Mouse (Mus musculus): ENCODE results near the gene Gm20696.

The Gm20696 gene

DNA sequence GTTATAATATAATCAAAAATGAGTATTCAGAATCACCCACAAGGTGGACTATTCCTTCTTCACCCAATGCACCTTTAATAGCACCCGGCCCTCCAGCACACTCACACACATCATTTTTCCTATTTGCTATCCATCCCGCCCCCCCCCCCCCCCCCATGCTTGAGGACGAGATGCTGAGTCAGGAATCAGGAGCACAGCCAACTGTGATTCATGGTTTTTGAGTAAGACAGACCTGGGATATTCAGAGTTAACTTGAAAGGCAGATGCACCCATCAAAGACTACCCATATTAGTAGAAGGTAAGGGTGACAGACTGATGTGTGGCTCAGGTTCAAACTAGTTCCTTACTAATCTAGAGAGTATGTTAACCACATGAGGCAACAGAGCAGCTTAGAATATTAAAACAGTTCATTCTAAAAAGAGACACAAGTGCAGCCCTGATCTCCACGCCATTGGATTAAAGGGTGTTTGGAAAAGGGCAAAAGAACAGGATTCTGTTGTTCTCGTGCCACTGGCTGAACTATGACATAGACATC, 417.0 kb downstream of the Gm20696 start:
- DNase-seq, result no peak

DNA sequence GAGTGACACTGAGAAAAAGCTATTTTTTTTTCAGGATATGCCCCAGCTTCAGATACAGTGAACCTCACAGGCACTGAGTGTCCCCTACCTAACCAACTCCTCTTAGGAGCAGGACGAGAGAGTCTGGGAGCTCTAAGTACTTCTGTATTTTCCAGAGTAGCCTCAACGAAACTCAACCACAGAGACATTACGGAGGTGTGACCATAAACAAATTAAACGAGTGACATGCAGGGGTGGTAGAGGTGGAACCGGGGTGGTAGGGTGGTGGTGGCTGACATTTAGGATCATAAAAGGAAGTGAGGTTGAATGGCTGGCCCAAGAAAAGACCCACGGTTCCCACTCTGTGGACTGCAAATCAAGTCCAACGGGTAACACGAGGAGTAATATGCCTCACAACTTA, 418.2 kb downstream of the Gm20696 start:
- DNase-seq, result no peak

DNA sequence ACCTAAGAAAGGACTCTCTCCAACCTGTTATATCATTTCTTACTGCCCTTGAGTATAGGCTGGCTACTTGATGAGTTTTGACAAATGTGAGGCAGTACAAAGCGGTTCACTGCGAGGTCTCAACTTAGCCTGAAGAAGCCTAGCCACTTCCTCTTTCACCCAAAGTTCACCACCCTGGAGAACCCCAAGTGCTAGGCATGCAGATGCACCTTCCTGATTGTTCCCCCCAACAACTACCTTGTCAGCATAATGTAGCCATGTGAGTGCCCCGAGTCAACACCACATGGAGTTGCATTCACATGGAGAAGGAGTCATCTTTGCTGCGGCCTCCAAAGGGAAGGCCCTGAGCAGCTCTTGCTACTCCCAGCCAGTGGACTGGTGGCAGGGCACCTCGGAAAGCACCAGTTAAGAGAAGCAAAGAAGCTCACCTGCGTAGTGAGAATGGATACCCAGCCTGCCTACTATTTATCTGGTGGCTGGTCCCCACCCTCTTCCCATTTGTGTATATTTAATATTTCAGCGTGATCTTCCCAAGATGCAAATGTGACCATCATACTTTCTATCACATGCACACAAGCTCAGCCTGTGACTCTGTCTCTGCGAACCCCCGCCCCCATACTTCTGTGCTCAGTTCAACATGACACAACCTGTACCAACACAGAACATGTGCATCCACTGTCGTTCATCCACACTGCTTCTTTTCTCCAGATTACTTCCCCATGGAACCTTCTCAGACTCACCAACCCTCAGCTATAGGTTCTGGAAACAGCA, 424.8 kb downstream of the Gm20696 start:
- DNase-seq, result no peak

GRCm38 (mm10) chr6:99240764-99241163, 425.8 kb downstream of the Gm20696 start:
- no peak for DNase-seq

DNA sequence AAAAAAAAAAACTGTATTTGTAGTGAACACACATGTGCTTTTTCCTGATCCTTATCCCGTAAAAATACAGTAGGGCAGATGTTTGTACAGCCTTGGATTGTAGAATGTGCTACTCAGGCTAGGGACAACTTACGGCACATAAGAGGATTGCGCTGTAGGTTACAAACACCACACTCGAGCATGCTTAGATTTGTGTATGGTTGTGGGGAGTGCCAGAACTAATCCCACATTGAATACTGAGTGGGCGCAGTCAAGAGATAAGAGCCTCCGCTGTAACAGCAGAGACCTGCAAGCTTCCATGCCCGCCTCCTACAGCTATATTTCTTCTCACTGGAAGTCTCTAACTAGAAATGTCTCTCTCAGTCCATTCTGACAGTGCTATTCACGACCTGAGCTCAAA, 431.0 kb downstream of the Gm20696 start:
- DNase-seq, result no peak

DNA sequence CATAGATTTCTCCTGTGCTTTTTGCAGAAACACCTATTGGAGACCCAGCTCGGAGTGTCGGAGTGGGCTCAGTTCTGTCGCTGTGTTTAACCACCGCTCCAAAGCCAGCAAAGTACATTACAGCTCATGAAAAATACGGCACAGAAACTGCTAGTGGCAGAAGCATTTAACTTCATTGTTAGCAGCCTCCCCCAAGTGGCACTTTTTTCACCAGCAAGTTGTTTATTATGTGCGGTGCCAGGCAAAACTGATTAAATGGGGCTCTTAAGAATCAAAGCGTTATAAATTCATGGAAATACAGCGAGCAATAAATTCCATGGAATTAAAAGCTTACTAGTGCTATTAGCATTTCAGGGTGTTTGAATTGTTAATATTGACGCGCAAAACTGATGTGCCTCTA, 433.2 kb downstream of the Gm20696 start:
- no peak for DNase-seq

DNA sequence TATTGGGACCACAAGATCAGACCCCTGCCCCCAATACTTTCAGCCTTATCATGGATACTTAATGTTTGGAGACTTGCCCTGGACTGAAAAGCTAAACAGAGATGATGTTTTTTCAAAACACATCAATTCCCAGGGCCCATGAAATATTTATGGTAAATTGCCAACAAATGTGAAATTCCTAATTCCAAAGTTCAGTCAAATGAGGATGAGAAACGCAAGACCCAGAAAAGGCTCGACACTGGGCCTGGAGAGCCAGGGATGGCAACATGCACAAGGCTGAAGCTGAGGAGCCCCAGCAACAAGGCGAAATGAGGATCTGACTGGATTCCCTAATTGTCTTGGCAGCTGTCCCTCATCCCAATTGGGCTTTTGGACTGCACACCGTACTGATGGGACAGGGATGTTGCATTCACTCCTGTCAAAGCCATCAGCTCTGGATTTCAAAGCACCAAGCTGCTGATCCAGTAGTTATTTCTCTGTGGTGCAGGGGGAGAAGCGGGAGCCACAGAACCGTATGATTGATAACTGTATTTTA, 438.2 kb downstream of the Gm20696 start:
- DNase-seq, result no peak

DNA sequence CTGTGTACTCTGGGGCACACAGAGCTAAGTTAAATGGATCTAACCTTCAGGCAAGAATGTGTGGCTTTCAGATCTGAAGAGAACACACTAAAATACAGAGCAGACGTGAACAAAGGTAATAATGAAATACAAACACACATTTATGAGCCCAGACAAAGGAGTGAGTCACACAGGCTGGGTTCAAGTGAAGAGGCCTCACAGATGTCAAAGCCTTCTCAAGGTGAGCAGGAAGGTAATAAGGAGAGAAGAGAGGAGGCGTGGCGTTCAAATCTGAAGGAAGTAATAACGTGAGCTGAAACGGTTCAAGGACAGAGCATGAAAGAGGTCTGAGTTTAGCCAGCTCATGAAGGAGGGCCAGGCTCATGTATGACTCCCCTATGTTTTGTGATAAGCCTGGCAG, 445.4 kb downstream of the Gm20696 start:
- no peak for DNase-seq

- DNase-seq, result no peak
Measured at GRCm38 (mm10) chr6:99220472-99220871, 446.1 kb downstream of the Gm20696 start.

DNA sequence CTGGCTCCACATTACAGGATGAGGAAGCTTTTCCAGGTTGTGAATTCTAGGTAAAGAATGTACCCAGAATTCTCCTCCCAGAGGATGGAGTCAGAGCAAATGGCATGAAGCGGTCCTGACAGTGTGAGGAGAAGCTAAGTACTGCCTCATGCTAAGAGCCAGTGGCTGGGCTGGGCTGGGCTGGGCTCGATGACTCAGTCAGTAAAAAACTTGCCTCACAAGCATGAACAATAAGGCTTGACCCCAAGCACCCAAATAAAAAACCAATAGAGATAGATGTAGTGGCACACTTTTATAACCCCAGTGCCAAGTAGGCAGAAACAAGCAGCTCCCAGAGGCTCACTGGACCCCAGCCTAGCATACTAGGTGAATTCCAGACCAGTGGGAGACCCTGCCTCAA, 448.8 kb downstream of the Gm20696 start:
- DNase-seq, result no peak

- DNase-seq, result no peak
Measured at GRCm38 (mm10) chr6:99217155-99217554, 449.4 kb downstream of the Gm20696 start.

- DNase-seq, result no peak
Measured at GRCm38 (mm10) chr6:99212461-99212860, 454.1 kb downstream of the Gm20696 start.

GRCm38 (mm10) chr6:99211663-99212333, 454.8 kb downstream of the Gm20696 start:
- no peak for DNase-seq

GRCm38 (mm10) chr6:99210161-99210560, 456.4 kb downstream of the Gm20696 start:
- no peak for DNase-seq

All from cerebellum, postnatal 36 days (tissue).